Mouse (Mus musculus): ENCODE measurements around the gene Acsf3. TPM values are rescaled to one million over a fixed set of nuclear protein-coding genes. Genes with fewer than 3 reads are reported as not detected.

Acsf3 gene
- polyA plus RNA-seq, 1 experiment from 2014 or later: 14.7 TPM

- Histone ChIP-seq H3K27ac (replicated peaks) (no peak overlapping the region), H3K36me3 (ENCODE audit: control insufficient read depth, insufficient read depth, low read length) (no peaks in the 10 kb centered on the region), H3K4me3 (ENCODE audit: low read depth, low read length) (no peak overlapping the region), H3K4me2 (replicated peaks; ENCODE audit: low read depth) (no peak overlapping the region), H3K9ac (ENCODE audit: low read length) (no peak overlapping the region), H3K9me3 (ENCODE audit: control insufficient read depth, low read length) (no peaks in the 10 kb centered on the region), H3K27me3 (ENCODE audit: control insufficient read depth, insufficient read depth, low read length) (no peaks in the 10 kb centered on the region), H3K4me1 (replicated peaks; ENCODE audit: control insufficient read depth, insufficient read depth) (no peaks in the 10 kb centered on the region)
- ATAC-seq (ENCODE audit: low FRiP score, low TSS enrichment) (no peak), DNase-seq (ENCODE audit: low spot score) (no peak)
- TF ChIP-seq CTCF (IDR thresholded peaks at IDR 0.05; ENCODE audit: low read depth): no peak
- TF ChIP-seq EP300 (optimal IDR thresholded peaks at IDR 0.05): no peak
- WGBS: 25% methylated on average over 17 of the region's 17 CpGs
Observed at GRCm38 (mm10) chr8:122745022-122745749, 30.1 kb upstream of the Acsf3 start.

DNA sequence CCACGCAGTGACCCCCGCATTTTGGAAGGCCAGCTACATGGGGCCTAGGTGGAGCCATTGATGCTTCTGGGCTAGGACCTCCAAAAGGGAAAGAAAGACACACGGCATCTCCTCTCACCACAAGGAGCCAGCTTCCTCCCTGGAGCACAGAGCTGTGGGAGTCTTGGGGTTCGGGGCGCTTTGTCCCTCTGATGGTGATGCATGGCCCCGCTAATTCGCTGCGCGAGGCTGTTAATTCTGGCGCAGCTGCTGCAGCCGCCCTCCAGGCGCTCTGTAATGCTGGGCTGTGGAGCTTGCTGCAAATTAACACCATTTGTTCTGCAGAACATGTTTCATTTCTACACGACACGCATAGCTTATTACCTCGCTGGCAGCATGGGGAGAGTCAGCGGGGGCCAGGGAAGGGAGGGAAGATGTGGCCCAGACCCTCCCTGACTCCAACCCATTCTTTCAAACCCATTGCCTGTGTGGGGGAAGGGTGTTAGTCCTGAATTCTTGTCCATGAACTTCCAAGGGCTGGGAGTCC is 29.5 kb upstream of the Acsf3 start:
- Histone ChIP-seq H3K9me3 (ENCODE audit: control insufficient read depth, low read length) (no peaks in the 10 kb centered on the region), H3K4me2 (replicated peaks; ENCODE audit: low read depth) (no peak overlapping the region), H3K4me3 (ENCODE audit: low read depth, low read length) (no peak overlapping the region), H3K27me3 (ENCODE audit: control insufficient read depth, insufficient read depth, low read length) (no peaks in the 10 kb centered on the region), H3K9ac (ENCODE audit: low read length) (no peak overlapping the region), H3K4me1 (replicated peaks; ENCODE audit: control insufficient read depth, insufficient read depth) (no peaks in the 10 kb centered on the region), H3K36me3 (ENCODE audit: control insufficient read depth, insufficient read depth, low read length) (no peaks in the 10 kb centered on the region), H3K27ac (replicated peaks) (no peak overlapping the region)
- no peak for DNase-seq (ENCODE audit: low spot score)
- ATAC-seq (ENCODE audit: low FRiP score, low TSS enrichment): no peak
- 14% methylated on average over 16 of the region's 16 CpGs for WGBS
- no peak for TF ChIP-seq EP300 (optimal IDR thresholded peaks at IDR 0.05)
- no peak for TF ChIP-seq CTCF (IDR thresholded peaks at IDR 0.05; ENCODE audit: low read depth)

- H3K4me1 ChIP-seq (replicated peaks; ENCODE audit: control insufficient read depth, insufficient read depth): no peaks in the 10 kb centered on the region
- H3K9me3 ChIP-seq (ENCODE audit: control insufficient read depth, low read length): no peaks in the 10 kb centered on the region
- no peak overlapping the region for H3K9ac ChIP-seq (ENCODE audit: low read length)
- H3K4me3 ChIP-seq (ENCODE audit: low read depth, low read length): no peak overlapping the region
- no peaks in the 10 kb centered on the region for H3K36me3 ChIP-seq (ENCODE audit: control insufficient read depth, insufficient read depth, low read length)
- TF ChIP-seq CTCF (IDR thresholded peaks at IDR 0.05; ENCODE audit: low read depth) (no peak), EP300 (optimal IDR thresholded peaks at IDR 0.05) (no peak)
- DNase-seq (ENCODE audit: low spot score) (no peak), ATAC-seq (ENCODE audit: low FRiP score, low TSS enrichment) (no peak)
- no peak overlapping the region for H3K4me2 ChIP-seq (replicated peaks; ENCODE audit: low read depth)
- no peaks in the 10 kb centered on the region for H3K27me3 ChIP-seq (ENCODE audit: control insufficient read depth, insufficient read depth, low read length)
- no peak overlapping the region for H3K27ac ChIP-seq (replicated peaks)
- WGBS: 48% methylated on average over 7 of the region's 7 CpGs
Observed at GRCm38 (mm10) chr8:122746439-122746838, 28.8 kb upstream of the Acsf3 start.

- Histone ChIP-seq H3K4me3 (ENCODE audit: low read depth, low read length) (no peak overlapping the region), H3K27ac (replicated peaks) (no peak overlapping the region), H3K27me3 (ENCODE audit: control insufficient read depth, insufficient read depth, low read length) (no peaks in the 10 kb centered on the region), H3K9me3 (ENCODE audit: control insufficient read depth, low read length) (no peaks in the 10 kb centered on the region), H3K4me2 (replicated peaks; ENCODE audit: low read depth) (no peak overlapping the region), H3K36me3 (ENCODE audit: control insufficient read depth, insufficient read depth, low read length) (no peaks in the 10 kb centered on the region), H3K9ac (ENCODE audit: low read length) (no peak overlapping the region), H3K4me1 (replicated peaks; ENCODE audit: control insufficient read depth, insufficient read depth) (no peaks in the 10 kb centered on the region)
- WGBS: 93% methylated on average over 1 of the region's 1 CpGs
- no peak for TF ChIP-seq CTCF (IDR thresholded peaks at IDR 0.05; ENCODE audit: low read depth)
- TF ChIP-seq EP300 (optimal IDR thresholded peaks at IDR 0.05): no peak
- DNase-seq (ENCODE audit: low spot score): no peak
- no peak for ATAC-seq (ENCODE audit: low FRiP score, low TSS enrichment)
Observed at GRCm38 (mm10) chr8:122747825-122748224, 27.5 kb upstream of the Acsf3 start.

- H3K9ac ChIP-seq (ENCODE audit: low read length): no peak overlapping the region
- no peaks in the 10 kb centered on the region for H3K4me1 ChIP-seq (replicated peaks; ENCODE audit: control insufficient read depth, insufficient read depth)
- H3K4me3 ChIP-seq (ENCODE audit: low read depth, low read length): no peak overlapping the region
- no peaks in the 10 kb centered on the region for H3K36me3 ChIP-seq (ENCODE audit: control insufficient read depth, insufficient read depth, low read length)
- H3K9me3 ChIP-seq (ENCODE audit: control insufficient read depth, low read length): no peaks in the 10 kb centered on the region
- ATAC-seq (ENCODE audit: low FRiP score, low TSS enrichment) (no peak), DNase-seq (ENCODE audit: low spot score) (no peak)
- TF ChIP-seq CTCF (IDR thresholded peaks at IDR 0.05; ENCODE audit: low read depth) (no peak), EP300 (optimal IDR thresholded peaks at IDR 0.05) (no peak)
- H3K4me2 ChIP-seq (replicated peaks; ENCODE audit: low read depth): no peak overlapping the region
- 65% methylated on average over 6 of the region's 6 CpGs for WGBS
- no peak overlapping the region for H3K27ac ChIP-seq (replicated peaks)
- no peaks in the 10 kb centered on the region for H3K27me3 ChIP-seq (ENCODE audit: control insufficient read depth, insufficient read depth, low read length)
Observed at GRCm38 (mm10) chr8:122749333-122749958, 25.8 kb upstream of the Acsf3 start.

- H3K27me3 ChIP-seq (ENCODE audit: control insufficient read depth, insufficient read depth, low read length): no peaks in the 10 kb centered on the region
- DNase-seq (ENCODE audit: low spot score) (no peak), ATAC-seq (ENCODE audit: low FRiP score, low TSS enrichment) (peak; percentile 20)
- no peak overlapping the region for H3K27ac ChIP-seq (replicated peaks)
- H3K4me1 ChIP-seq (replicated peaks; ENCODE audit: control insufficient read depth, insufficient read depth): no peaks in the 10 kb centered on the region
- no peak for TF ChIP-seq CTCF (IDR thresholded peaks at IDR 0.05; ENCODE audit: low read depth)
- TF ChIP-seq EP300 (optimal IDR thresholded peaks at IDR 0.05): no peak
- H3K36me3 ChIP-seq (ENCODE audit: control insufficient read depth, insufficient read depth, low read length): no peaks in the 10 kb centered on the region
- H3K9ac ChIP-seq (ENCODE audit: low read length): no peak overlapping the region
- 54% methylated on average over 5 of the region's 5 CpGs for WGBS
- H3K9me3 ChIP-seq (ENCODE audit: control insufficient read depth, low read length): no peaks in the 10 kb centered on the region
- no peak overlapping the region for H3K4me3 ChIP-seq (ENCODE audit: low read depth, low read length)
- H3K4me2 ChIP-seq (replicated peaks; ENCODE audit: low read depth): no peak overlapping the region
Observed at GRCm38 (mm10) chr8:122751342-122751741, 23.9 kb upstream of the Acsf3 start.
